Mouse (Mus musculus) forebrain, embryonic 15.5 days (tissue): ENCODE measurements around the gene Serpind1. TPM values are rescaled to one million over a fixed set of nuclear protein-coding genes. Genes with fewer than 3 reads are reported as not detected.

ENCODE experiments used
- ATAC-seq: fragments of 200-750 bp; cut with Nextera tagmentation; replicated peaks from 2 replicates; pipeline ENCODE4 v1.8.0; 2017; ENCODE audit warnings: mild to moderate bottlenecking, moderate TSS enrichment, moderate library complexity
- H3K27ac ChIP-seq: fragments of 300-500 bp; sonication (generic); replicated peaks from 2 replicates; pipeline ENCODE4 v1.5.1; 2015; ENCODE audit warnings: mild to moderate bottlenecking, inconsistent platforms
- H3K27me3 ChIP-seq: fragments of 300-500 bp; sonication (generic); 2 replicates; pipeline ENCODE4 v1.6.1; 2015; ENCODE audit warnings: inconsistent platforms
- H3K36me3 ChIP-seq: fragments of 300-500 bp; sonication (generic); 2 replicates; pipeline ENCODE4 v1.6.1; 2015; ENCODE audit warnings: mild to moderate bottlenecking, inconsistent platforms
- H3K4me1 ChIP-seq: fragments of 300-500 bp; sonication (generic); 2 replicates; pipeline ENCODE4 v1.6.1; 2015; ENCODE audit warnings: inconsistent platforms
- H3K4me2 ChIP-seq: fragments of 300-500 bp; sonication (generic); replicated peaks from 2 replicates; pipeline ENCODE4 v1.6.1; 2015; ENCODE audit warnings: mild to moderate bottlenecking, inconsistent platforms
- H3K4me3 ChIP-seq: fragments of 300-500 bp; sonication (generic); 2 replicates; pipeline ENCODE4 v1.5.1; 2015; ENCODE audit warnings: mild to moderate bottlenecking, inconsistent platforms
- H3K9ac ChIP-seq: fragments of 300-500 bp; sonication (generic); replicated peaks from 2 replicates; pipeline ENCODE4 v1.6.1; 2015; ENCODE audit warnings: mild to moderate bottlenecking, inconsistent platforms
- H3K9me3 ChIP-seq: fragments of 300-500 bp; sonication (generic); 2 replicates; pipeline ENCODE4 v1.6.1; 2016; ENCODE audit warnings: inconsistent platforms
- WGBS: fragments of 180-500 bp; shearing (Covaris S2); methylation state at CpG from one replicate; pipeline ENCODE4 v1.1.7; 2015; ENCODE audit warnings: mixed read lengths; 5-methylcytosine and 5-hydroxymethylcytosine counted together
- polyA plus RNA-seq: library from polyadenylated mRNA; unstranded; fragments of >200 nt; fragmentation: Nextera tagmentation; extraction: Ambion mirVana; gene quantifications from 2 replicates; pipeline ENCODE4 v1.2.1, GENCODE M21; 2015

The Serpind1 gene
- polyA plus RNA-seq, 1 experiment from 2014 or later, result 1.0 TPM

GRCm38 (mm10) chr16:17382306-17382705, 51.1 kb downstream of the Serpind1 start:
- Histone ChIP-seq H3K27ac (no peak overlapping the region), H3K4me3 (no peak overlapping the region), H3K36me3 (peaks cover 44% of the 10 kb centered on the region), H3K9ac (no peak overlapping the region), H3K4me1 (no peaks in the 10 kb centered on the region), H3K4me2 (no peak overlapping the region), H3K27me3 (no peaks in the 10 kb centered on the region), H3K9me3 (no peaks in the 10 kb centered on the region)
- ATAC-seq, result no peak
- WGBS, result 93% methylated on average over 4 of the region's 4 CpGs

- Histone ChIP-seq H3K27ac (no peak overlapping the region), H3K36me3 (peaks cover 32% of the 10 kb centered on the region), H3K4me1 (no peaks in the 10 kb centered on the region)
Observed at GRCm38 (mm10) chr16:17383594-17384326, 52.6 kb downstream of the Serpind1 start.

GRCm38 (mm10) chr16:17392784-17393183, 61.6 kb downstream of the Serpind1 start:
- ATAC-seq, result no peak
- Histone ChIP-seq H3K27me3 (no peaks in the 10 kb centered on the region), H3K36me3 (0 out of 2 replicates have a peak, but pooled peaks cover 9% of the 10 kb centered on the region), H3K4me3 (no peak overlapping the region), H3K4me2 (no peak overlapping the region), H3K4me1 (no peaks in the 10 kb centered on the region), H3K27ac (no peak overlapping the region), H3K9me3 (no peaks in the 10 kb centered on the region), H3K9ac (no peak overlapping the region)
- WGBS, result 67% methylated on average over 4 of the region's 4 CpGs

More at GRCm38 (mm10) chr16:17383594-17384326, 52.6 kb downstream of the Serpind1 start:
- no peak overlapping the region for H3K4me3 ChIP-seq
- no peak for ATAC-seq
- no peaks in the 10 kb centered on the region for H3K9me3 ChIP-seq
- no peak overlapping the region for H3K9ac ChIP-seq
- 85% methylated on average over 2 of the region's 2 CpGs for WGBS
- H3K27me3 ChIP-seq, result no peaks in the 10 kb centered on the region
- H3K4me2 ChIP-seq, result no peak overlapping the region

Other genes starting within 250 kb of the Serpind1 start
- gene Ppil2, start 220.1 kb upstream of the Serpind1 start, polyA plus RNA-seq, result 161 and 162 TPM in 2 replicates
- gene 2610318N02Rik, start 206.2 kb upstream of the Serpind1 start, polyA plus RNA-seq, result 27.1 and 30.1 TPM in 2 replicates
- 43.4 and 47.2 TPM in 2 replicates for gene Sdf2l1, start 199.0 kb upstream of the Serpind1 start, polyA plus RNA-seq
- 23.1 and 26.3 TPM in 2 replicates for gene Ydjc, start 186.8 kb upstream of the Serpind1 start, polyA plus RNA-seq
- 1.3 TPM in 2 replicates for gene Ccdc116, start 184.1 kb upstream of the Serpind1 start, polyA plus RNA-seq
- gene Ube2l3, start 128.7 kb upstream of the Serpind1 start, polyA plus RNA-seq, result 307 and 318 TPM in 2 replicates
- gene Rimbp3, start 122.8 kb upstream of the Serpind1 start, polyA plus RNA-seq, result 1.7 TPM in 2 replicates
- gene Hic2, start 97.8 kb upstream of the Serpind1 start, polyA plus RNA-seq, result 8.6 and 8.8 TPM in 2 replicates
- 23.6 and 24.0 TPM in 2 replicates for gene Tmem191c, start 55.3 kb upstream of the Serpind1 start, polyA plus RNA-seq
- gene Snap29, start 74.6 kb downstream of the Serpind1 start, polyA plus RNA-seq, result 23.5 and 27.0 TPM in 2 replicates
- gene Pi4ka, start 74.9 kb downstream of the Serpind1 start, polyA plus RNA-seq, result 56.1 and 58.9 TPM in 2 replicates
- gene Crkl, start 120.6 kb downstream of the Serpind1 start, polyA plus RNA-seq, result 117 and 120 TPM in 2 replicates
- gene Aifm3, start 158.2 kb downstream of the Serpind1 start, polyA plus RNA-seq, result 8.0 and 10.6 TPM in 2 replicates
- gene Lztr1, start 177.3 kb downstream of the Serpind1 start, polyA plus RNA-seq, result 120 and 133 TPM in 2 replicates
- 65.8 and 67.7 TPM in 2 replicates for gene Thap7, start 199.8 kb downstream of the Serpind1 start, polyA plus RNA-seq
- gene Lrrc74b, start 229.9 kb downstream of the Serpind1 start, polyA plus RNA-seq, result 0.33 and 0.89 TPM in 2 replicates
- 1.1 and 1.9 TPM in 2 replicates for gene P2rx6, start 230.5 kb downstream of the Serpind1 start, polyA plus RNA-seq